Mouse (Mus musculus) urinary bladder, postnatal 4 days (tissue): Measurements from ENCODE around the gene Zyg11b.

ENCODE experiments used
- DNase-seq, 2 experiments: peaks; one replicate each; pipeline ENCODE4 v3.0.0; 2021 to 2022; ENCODE audit warnings: low spot score in 2 of 2

The Zyg11b gene

GRCm38 (mm10) chr4:108300670-108301373, at the start of gene Zyg11b:
TSS of gene Zyg11b (minus strand) at chr4:108301096.
- DNase-seq = peak; percentile 88 to 91

- no peak for DNase-seq
Measured at GRCm38 (mm10) chr4:108349836-108350547, 49.1 kb upstream of the Zyg11b start.

- DNase-seq = no peak
Measured at GRCm38 (mm10) chr4:108349064-108349463, 48.2 kb upstream of the Zyg11b start.

GRCm38 (mm10) chr4:108348256-108348875, 47.5 kb upstream of the Zyg11b start:
- no peak for DNase-seq

GRCm38 (mm10) chr4:108347111-108347510, 46.2 kb upstream of the Zyg11b start:
- DNase-seq = no peak

- DNase-seq = no peak
Measured at GRCm38 (mm10) chr4:108345826-108346225, 44.9 kb upstream of the Zyg11b start.

- no peak for DNase-seq
Measured at GRCm38 (mm10) chr4:108344631-108345083, 43.8 kb upstream of the Zyg11b start.

- DNase-seq = no peak
Measured at GRCm38 (mm10) chr4:108339277-108339690, 38.4 kb upstream of the Zyg11b start.

GRCm38 (mm10) chr4:108338811-108339210, 37.9 kb upstream of the Zyg11b start:
- DNase-seq = no peak

GRCm38 (mm10) chr4:108338321-108338733, 37.4 kb upstream of the Zyg11b start:
- DNase-seq = peak in 1 of 2 experiments; percentile 30

GRCm38 (mm10) chr4:108337817-108338216, 36.9 kb upstream of the Zyg11b start:
- DNase-seq = no peak

- no peak for DNase-seq
Measured at GRCm38 (mm10) chr4:108336765-108337164, 35.9 kb upstream of the Zyg11b start.

- no peak for DNase-seq
Measured at GRCm38 (mm10) chr4:108335413-108335812, 34.5 kb upstream of the Zyg11b start.

- no peak for DNase-seq
Measured at GRCm38 (mm10) chr4:108332041-108332440, 31.1 kb upstream of the Zyg11b start.

- no peak for DNase-seq
Measured at GRCm38 (mm10) chr4:108329840-108330239, 28.9 kb upstream of the Zyg11b start.

- DNase-seq = peak; percentile 95 to 97
Measured at GRCm38 (mm10) chr4:108327730-108328484, 27.0 kb upstream of the Zyg11b start, which contains the start of gene Coa7. TSS of gene Coa7 (plus strand) at chr4:108328140.

GRCm38 (mm10) chr4:108327071-108327579, 26.2 kb upstream of the Zyg11b start:
- no peak for DNase-seq

- no peak for DNase-seq
Measured at GRCm38 (mm10) chr4:108323588-108323987, 22.7 kb upstream of the Zyg11b start.

GRCm38 (mm10) chr4:108320627-108321380, 19.9 kb upstream of the Zyg11b start:
- no peak for DNase-seq

GRCm38 (mm10) chr4:108319747-108320146, 18.9 kb upstream of the Zyg11b start:
- no peak for DNase-seq
